Mouse (Mus musculus) spleen, adult 2 months (tissue): Measurements from ENCODE around the gene Xpnpep1. TPM values are rescaled to one million over a fixed set of nuclear protein-coding genes. Genes with fewer than 3 reads are reported as not detected.
A peak's percentile ranks its signal among the peaks of the same experiment; 100 is the strongest.

ENCODE experiments used
- DNase-seq, 2 experiments: peaks; one replicate each; pipeline versions ENCODE4 v3.0.0 to v3.0.0-alpha.2; 2012 to 2021; ENCODE audit warnings: low spot score in 2 of 2, low read depth in 1 of 2
- H3K27ac ChIP-seq: fragments of 200-500 bp; 2 replicates; pipeline ENCODE4 v1.5.1; 2012; ENCODE audit warnings: low read length, inconsistent platforms; ENCODE audit not compliant: insufficient read depth
- H3K27me3 ChIP-seq: fragments of 200-500 bp; 2 replicates; pipeline ENCODE4 v1.6.1; 2012; ENCODE audit warnings: mild to moderate bottlenecking, moderate library complexity, low read length, inconsistent platforms; ENCODE audit not compliant: control insufficient read depth, insufficient read depth
- H3K36me3 ChIP-seq: fragments of 200-500 bp; 2 replicates; pipeline ENCODE4 v1.6.1; 2012; ENCODE audit warnings: mild to moderate bottlenecking, low read length, inconsistent platforms; ENCODE audit not compliant: control insufficient read depth, insufficient read depth
- H3K4me1 ChIP-seq: fragments of 200-500 bp; 2 replicates; pipeline ENCODE4 v1.6.1; 2011; ENCODE audit warnings: inconsistent platforms; ENCODE audit not compliant: control insufficient read depth, insufficient read depth, insufficient read length
- H3K4me3 ChIP-seq: fragments of 200-500 bp; 2 replicates; pipeline ENCODE4 v1.5.1; 2011; ENCODE audit warnings: mild to moderate bottlenecking, inconsistent platforms; ENCODE audit not compliant: insufficient read depth, insufficient read length; ENCODE audit errors: extremely low read depth
- CTCF ChIP-seq: fragments of 200-500 bp; IDR thresholded peaks from 2 replicates; pipeline ENCODE4 v1.5.1; 2011; ENCODE audit warnings: mild to moderate bottlenecking, inconsistent platforms; ENCODE audit not compliant: insufficient read depth, insufficient read length, insufficient replicate concordance; ENCODE audit errors: extremely low read depth
- POLR2A ChIP-seq: fragments of 200-500 bp; IDR thresholded peaks from 2 replicates; pipeline ENCODE4 v1.6.1; 2011; ENCODE audit warnings: low read depth, low read length, inconsistent platforms
- WGBS: fragments of 180-500 bp; shearing (Covaris S2); methylation state at CpG from one replicate; pipeline ENCODE4 v1.1.7; 2018; 5-methylcytosine and 5-hydroxymethylcytosine counted together
- polyA plus RNA-seq: library from polyadenylated mRNA; depleted of rRNA; stranded (reverse); fragments of >200 nt; gene quantifications from 2 replicates; pipeline ENCODE4 v1.2.3, GENCODE M21; 2012; rRNA removed

Xpnpep1 gene
- polyA plus RNA-seq, 1 experiment = 31.5 TPM

- WGBS = 63% methylated on average over 15 of the region's 15 CpGs
- no peak overlapping the region for H3K27ac ChIP-seq
- no peaks in the 10 kb centered on the region for H3K4me1 ChIP-seq
- no peaks in the 10 kb centered on the region for H3K27me3 ChIP-seq
- no peaks in the 10 kb centered on the region for H3K36me3 ChIP-seq
- H3K4me3 ChIP-seq = no peak overlapping the region
- DNase-seq = peak in 1 of 2 experiments; percentile 48
- TF ChIP-seq CTCF (peak; percentile 56; the same call in 1 of the 2 replicates), POLR2A (no peak)
Observed at GRCm38 (mm10) chr19:52975564-52976185, 64.3 kb downstream of the Xpnpep1 start.

- Histone ChIP-seq H3K27ac (no peak overlapping the region), H3K27me3 (no peaks in the 10 kb centered on the region), H3K4me3 (no peak overlapping the region), H3K36me3 (no peaks in the 10 kb centered on the region), H3K4me1 (no peaks in the 10 kb centered on the region)
- no peak for TF ChIP-seq CTCF
- 88% methylated on average over 8 of the region's 8 CpGs for WGBS
- DNase-seq = no peak
Observed at GRCm38 (mm10) chr19:52966339-52966738, 73.7 kb downstream of the Xpnpep1 start.

GRCm38 (mm10) chr19:52962745-52963144 lies 77.3 kb downstream of the Xpnpep1 start:
- TF ChIP-seq CTCF (no peak), POLR2A (no peak)

GRCm38 (mm10) chr19:52922678-52923495 lies 117.1 kb downstream of the Xpnpep1 start:
- no peak for DNase-seq
- WGBS = 14% methylated on average over 25 of the region's 25 CpGs
- Histone ChIP-seq H3K27ac (no peak overlapping the region), H3K36me3 (no peaks in the 10 kb centered on the region), H3K4me1 (no peaks in the 10 kb centered on the region), H3K4me3 (no peak overlapping the region), H3K27me3 (no peaks in the 10 kb centered on the region)
- TF ChIP-seq POLR2A (no peak), CTCF (no peak)

More at GRCm38 (mm10) chr19:52962745-52963144, 77.3 kb downstream of the Xpnpep1 start:
- no peak for DNase-seq
- Histone ChIP-seq H3K36me3 (no peaks in the 10 kb centered on the region), H3K27me3 (no peaks in the 10 kb centered on the region), H3K4me3 (no peak overlapping the region), H3K27ac (no peak overlapping the region), H3K4me1 (no peaks in the 10 kb centered on the region)
- 78% methylated on average over 2 of the region's 2 CpGs for WGBS

GRCm38 (mm10) chr19:52904182-52904581 lies 135.8 kb downstream of the Xpnpep1 start:
- 28% methylated on average over 2 of the region's 2 CpGs for WGBS
- TF ChIP-seq CTCF = no peak

GRCm38 (mm10) chr19:52891807-52892442 lies 148.1 kb downstream of the Xpnpep1 start:
- Histone ChIP-seq H3K4me1 (no peaks in the 10 kb centered on the region), H3K27ac (no peak overlapping the region), H3K27me3 (no peaks in the 10 kb centered on the region), H3K36me3 (no peaks in the 10 kb centered on the region), H3K4me3 (no peak overlapping the region)
- DNase-seq = no peak
- 72% methylated on average over 5 of the region's 5 CpGs for WGBS
- TF ChIP-seq CTCF (no peak), POLR2A (no peak)

More at GRCm38 (mm10) chr19:52904182-52904581, 135.8 kb downstream of the Xpnpep1 start:
- Histone ChIP-seq H3K4me1 (no peaks in the 10 kb centered on the region), H3K27ac (no peak overlapping the region), H3K27me3 (no peaks in the 10 kb centered on the region), H3K4me3 (no peak overlapping the region), H3K36me3 (no peaks in the 10 kb centered on the region)
- DNase-seq = no peak

Other genes with a start within 250 kb of the Xpnpep1 start
- gene Add3, start 100.2 kb upstream of the Xpnpep1 start, polyA plus RNA-seq = 40.6 and 45.1 TPM in 2 replicates